Mouse (Mus musculus): ENCODE measurements at regions not wholly inside any gene's neighbourhood (a gene's known extent, or its start where the extent isn't known, plus 50 kb on each side); places are given as distances from the start of the nearest gene placed in this dataset.

- no peak for TF ChIP-seq EP300 (IDR thresholded peaks at IDR 0.05)
- no peak for TF ChIP-seq CTCF (IDR thresholded peaks at IDR 0.05)
Measured at GRCm38 (mm10) chr12:58639478-58639877, 370.4 kb upstream of the Clec14a start.
